Mouse (Mus musculus) liver, adult 2 months (tissue): ENCODE measurements around the gene Unc5b. TPM values are rescaled to one million over a fixed set of nuclear protein-coding genes. Genes with fewer than 3 reads are reported as not detected.

ENCODE experiments used
- DNase-seq: peaks from one replicate; pipeline ENCODE4 v3.0.0-alpha.2; 2011; ENCODE audit warnings: low read depth, low spot score; ENCODE audit errors: extremely low read depth
- H3K27ac ChIP-seq: fragments of 200-500 bp; replicated peaks from 2 replicates; pipeline ENCODE4 v1.5.1; 2012; ENCODE audit warnings: low read depth, mild to moderate bottlenecking, control low read depth, inconsistent platforms, low read length; ENCODE audit not compliant: insufficient read depth
- H3K27me3 ChIP-seq: fragments of 200-500 bp; 2 replicates; pipeline ENCODE4 v1.6.1; 2012; ENCODE audit warnings: mild to moderate bottlenecking, moderate library complexity, low read length, inconsistent platforms; ENCODE audit not compliant: control insufficient read depth, insufficient read depth
- H3K36me3 ChIP-seq: fragments of 200-500 bp; 2 replicates; pipeline ENCODE4 v1.6.1; 2012; ENCODE audit warnings: low read length, inconsistent platforms; ENCODE audit not compliant: control insufficient read depth, insufficient read depth
- H3K4me1 ChIP-seq: fragments of 200-500 bp; 2 replicates; pipeline ENCODE4 v1.6.1; 2011; ENCODE audit warnings: low read length; ENCODE audit not compliant: control insufficient read depth, insufficient read depth
- H3K4me3 ChIP-seq: fragments of 200-500 bp; 2 replicates; pipeline ENCODE4 v1.5.1; 2011; ENCODE audit warnings: low read depth, mild to moderate bottlenecking, control low read depth, low read length, moderate library complexity; ENCODE audit not compliant: insufficient read depth
- H3K79me2 ChIP-seq: fragments of 200-500 bp; 2 replicates; pipeline ENCODE4 v1.6.1; 2012; ENCODE audit warnings: inconsistent platforms, mild to moderate bottlenecking, low read length, moderate library complexity; ENCODE audit not compliant: control insufficient read depth, insufficient read depth
- H3K9ac ChIP-seq: fragments of 200-500 bp; 2 replicates; pipeline ENCODE4 v1.6.1; 2012; ENCODE audit warnings: low read depth, mild to moderate bottlenecking, control low read depth, inconsistent platforms, low read length
- CTCF ChIP-seq: fragments of 200-500 bp; IDR thresholded peaks from 2 replicates; pipeline ENCODE4 v1.5.1; 2011; ENCODE audit warnings: low read depth, low read length, control low read depth
- POLR2A ChIP-seq: fragments of 200-500 bp; IDR thresholded peaks from 2 replicates; pipeline ENCODE4 v1.6.1; 2011; ENCODE audit warnings: low read length, control low read depth; ENCODE audit not compliant: insufficient read depth; ENCODE audit errors: extremely low read depth
- WGBS: fragments of 180-500 bp; shearing (Covaris S2); methylation state at CpG from one replicate; pipeline ENCODE4 v1.1.7; 2018; 5-methylcytosine and 5-hydroxymethylcytosine counted together
- polyA plus RNA-seq: library from polyadenylated mRNA; depleted of rRNA; stranded (reverse); fragments of >200 nt; gene quantifications from 2 replicates; pipeline ENCODE4 v1.2.3, GENCODE M21; 2012
- total RNA-seq: library from RNA; depleted of rRNA; stranded (reverse); fragments of >200 nt; gene quantifications from 2 replicates; pipeline ENCODE4 v1.2.3, GENCODE M21; 2014

Gene Unc5b
- total and polyA plus RNA-seq, 2 experiments: 0.83 to 1.0 TPM

- Histone ChIP-seq H3K36me3 (no peaks in the 10 kb centered on the region), H3K9ac (no peak overlapping the region), H3K27me3 (no peaks in the 10 kb centered on the region), H3K4me3 (no peak overlapping the region), H3K79me2 (no peaks in the 10 kb centered on the region), H3K4me1 (peaks cover 2% of the 10 kb centered on the region; the same call in 1 of the 2 replicates), H3K27ac (no peak overlapping the region)
- WGBS: 45% methylated on average over 10 of the region's 10 CpGs
- TF ChIP-seq CTCF (no peak), POLR2A (no peak)
- peak; percentile 13 for DNase-seq
Observed at GRCm38 (mm10) chr10:60814444-60815057, 16.8 kb downstream of the Unc5b start.

DNA sequence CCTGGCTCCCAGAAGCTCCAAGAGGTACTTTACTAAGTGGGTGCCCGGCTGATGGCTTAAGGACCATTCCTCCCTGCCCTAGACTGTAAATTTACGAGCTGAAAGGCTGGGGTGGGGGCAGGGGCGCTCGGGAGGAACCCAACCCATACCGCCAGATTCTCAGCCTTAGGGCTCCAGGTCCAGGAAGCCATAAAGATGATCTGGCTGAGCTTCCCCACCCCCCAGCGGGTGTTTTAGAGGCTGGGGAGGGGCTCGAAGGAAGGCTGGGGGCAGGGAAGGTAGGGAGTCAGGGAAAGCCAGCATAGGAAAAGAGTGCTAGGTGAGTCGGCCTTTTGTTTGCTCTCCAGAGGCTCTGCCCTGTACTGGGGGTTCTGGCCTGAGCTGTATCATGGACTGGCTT is 17.8 kb downstream of the Unc5b start:
- Histone ChIP-seq H3K9ac (no peak overlapping the region), H3K27ac (no peak overlapping the region)

GRCm38 (mm10) chr10:60811792-60812525 is 19.4 kb downstream of the Unc5b start:
- no peak overlapping the region for H3K27ac ChIP-seq
- 21% methylated on average over 15 of the region's 15 CpGs for WGBS
- H3K27me3 ChIP-seq: no peaks in the 10 kb centered on the region
- H3K9ac ChIP-seq: no peak overlapping the region
- H3K36me3 ChIP-seq: no peaks in the 10 kb centered on the region
- peaks cover 2% of the 10 kb centered on the region; the same call in 1 of the 2 replicates for H3K4me1 ChIP-seq
- no peaks in the 10 kb centered on the region for H3K79me2 ChIP-seq
- TF ChIP-seq CTCF: no peak
- no peak for TF ChIP-seq POLR2A
- H3K4me3 ChIP-seq: no peak overlapping the region
- DNase-seq: no peak

More for the DNA sequence above, 17.8 kb downstream of the Unc5b start:
- TF ChIP-seq CTCF (no peak), POLR2A (no peak)
- Histone ChIP-seq H3K4me3 (no peak overlapping the region), H3K79me2 (no peaks in the 10 kb centered on the region), H3K27me3 (no peaks in the 10 kb centered on the region), H3K36me3 (no peaks in the 10 kb centered on the region), H3K4me1 (peaks cover 2% of the 10 kb centered on the region; the same call in 1 of the 2 replicates)
- WGBS: 35% methylated on average over 8 of the region's 8 CpGs
- DNase-seq: no peak

GRCm38 (mm10) chr10:60808447-60808846 is 22.9 kb downstream of the Unc5b start:
- Histone ChIP-seq H3K36me3 (no peaks in the 10 kb centered on the region), H3K27me3 (no peaks in the 10 kb centered on the region), H3K27ac (no peak overlapping the region), H3K9ac (no peak overlapping the region), H3K4me3 (no peak overlapping the region), H3K4me1 (no peaks in the 10 kb centered on the region), H3K79me2 (no peaks in the 10 kb centered on the region)
- no peak for DNase-seq
- TF ChIP-seq POLR2A (no peak), CTCF (no peak)
- WGBS: 72% methylated on average over 6 of the region's 6 CpGs

- Histone ChIP-seq H3K79me2 (no peaks in the 10 kb centered on the region), H3K4me1 (no peaks in the 10 kb centered on the region), H3K36me3 (no peaks in the 10 kb centered on the region), H3K9ac (no peak overlapping the region), H3K27ac (no peak overlapping the region; the same call in 1 of the 2 replicates), H3K27me3 (no peaks in the 10 kb centered on the region), H3K4me3 (no peak overlapping the region)
- no peak for TF ChIP-seq CTCF
- peak; percentile 18 for DNase-seq
- 67% methylated on average over 22 of the region's 22 CpGs for WGBS
Observed at GRCm38 (mm10) chr10:60807531-60808185, 23.7 kb downstream of the Unc5b start.
